Mouse (Mus musculus) spleen, adult 2 months (tissue): Measurements from ENCODE around the gene Ajm1. TPM values are rescaled to one million over a fixed set of nuclear protein-coding genes. Genes with fewer than 3 reads are reported as not detected.

Experiments used
- DNase-seq, 2 experiments: peaks; one replicate each; pipeline versions ENCODE4 v3.0.0 to v3.0.0-alpha.2; 2012 to 2021; ENCODE audit warnings: low spot score in 2 of 2, low read depth in 1 of 2
- H3K27ac ChIP-seq: fragments of 200-500 bp; 2 replicates; pipeline ENCODE4 v1.5.1; 2012; ENCODE audit warnings: low read length, inconsistent platforms; ENCODE audit not compliant: insufficient read depth
- H3K27me3 ChIP-seq: fragments of 200-500 bp; 2 replicates; pipeline ENCODE4 v1.6.1; 2012; ENCODE audit warnings: mild to moderate bottlenecking, moderate library complexity, low read length, inconsistent platforms; ENCODE audit not compliant: control insufficient read depth, insufficient read depth
- H3K36me3 ChIP-seq: fragments of 200-500 bp; 2 replicates; pipeline ENCODE4 v1.6.1; 2012; ENCODE audit warnings: mild to moderate bottlenecking, low read length, inconsistent platforms; ENCODE audit not compliant: control insufficient read depth, insufficient read depth
- H3K4me1 ChIP-seq: fragments of 200-500 bp; 2 replicates; pipeline ENCODE4 v1.6.1; 2011; ENCODE audit warnings: inconsistent platforms; ENCODE audit not compliant: control insufficient read depth, insufficient read depth, insufficient read length
- H3K4me3 ChIP-seq: fragments of 200-500 bp; 2 replicates; pipeline ENCODE4 v1.5.1; 2011; ENCODE audit warnings: mild to moderate bottlenecking, inconsistent platforms; ENCODE audit not compliant: insufficient read depth, insufficient read length; ENCODE audit errors: extremely low read depth
- CTCF ChIP-seq: fragments of 200-500 bp; IDR thresholded peaks from 2 replicates; pipeline ENCODE4 v1.5.1; 2011; ENCODE audit warnings: mild to moderate bottlenecking, inconsistent platforms; ENCODE audit not compliant: insufficient read depth, insufficient read length, insufficient replicate concordance; ENCODE audit errors: extremely low read depth
- POLR2A ChIP-seq: fragments of 200-500 bp; IDR thresholded peaks from 2 replicates; pipeline ENCODE4 v1.6.1; 2011; ENCODE audit warnings: low read depth, low read length, inconsistent platforms
- WGBS: fragments of 180-500 bp; shearing (Covaris S2); methylation state at CpG from one replicate; pipeline ENCODE4 v1.1.7; 2018; 5-methylcytosine and 5-hydroxymethylcytosine counted together
- polyA plus RNA-seq: library from polyadenylated mRNA; depleted of rRNA; stranded (reverse); fragments of >200 nt; gene quantifications from 2 replicates; pipeline ENCODE4 v1.2.3, GENCODE M21; 2012

Ajm1 gene
- polyA plus RNA-seq, 1 experiment: 6.3 TPM

GRCm38 (mm10) chr2:25584152-25584551 lies 2.6 kb upstream of the Ajm1 start:
- no peak for TF ChIP-seq POLR2A
- no peak for TF ChIP-seq CTCF
- Histone ChIP-seq H3K4me1 (peaks cover 13% of the 10 kb centered on the region), H3K36me3 (peaks cover 9% of the 10 kb centered on the region), H3K4me3 (no peak overlapping the region), H3K27ac (no peak overlapping the region), H3K27me3 (peaks cover 7% of the 10 kb centered on the region; the same call in 1 of the 2 replicates)
- 92% methylated on average over 3 of the region's 3 CpGs for WGBS
- no peak for DNase-seq

DNA sequence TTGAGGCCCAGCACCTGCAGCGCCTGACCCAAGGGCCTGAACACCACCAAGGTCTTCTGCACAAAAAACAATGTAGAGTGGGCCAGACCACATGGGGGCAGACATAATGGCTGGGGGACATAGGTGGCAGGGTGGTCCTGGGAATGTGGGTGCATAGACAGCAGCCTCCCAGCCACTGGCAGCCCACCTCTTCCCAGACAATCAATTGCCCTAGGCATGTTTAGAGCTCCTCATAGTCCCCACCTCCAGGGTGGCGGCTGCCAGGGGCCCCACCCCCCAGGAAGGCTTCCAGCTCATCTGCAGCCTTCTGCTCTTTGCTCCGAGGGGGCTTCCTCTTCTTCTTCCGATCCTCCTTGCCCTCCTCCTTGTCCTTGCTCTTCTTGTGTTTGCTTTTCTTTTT lies 2.0 kb upstream of the Ajm1 start:
- TF ChIP-seq POLR2A (no peak), CTCF (no peak)
- 78% methylated on average over 4 of the region's 4 CpGs for WGBS
- DNase-seq: no peak
- Histone ChIP-seq H3K27me3 (peaks cover 13% of the 10 kb centered on the region), H3K4me1 (peaks cover 17% of the 10 kb centered on the region), H3K4me3 (no peak overlapping the region), H3K36me3 (peaks cover 9% of the 10 kb centered on the region), H3K27ac (no peak overlapping the region)

GRCm38 (mm10) chr2:25583120-25583481 lies 1.5 kb upstream of the Ajm1 start:
- Histone ChIP-seq H3K36me3 (peaks cover 9% of the 10 kb centered on the region), H3K27me3 (peaks cover 17% of the 10 kb centered on the region)

DNA sequence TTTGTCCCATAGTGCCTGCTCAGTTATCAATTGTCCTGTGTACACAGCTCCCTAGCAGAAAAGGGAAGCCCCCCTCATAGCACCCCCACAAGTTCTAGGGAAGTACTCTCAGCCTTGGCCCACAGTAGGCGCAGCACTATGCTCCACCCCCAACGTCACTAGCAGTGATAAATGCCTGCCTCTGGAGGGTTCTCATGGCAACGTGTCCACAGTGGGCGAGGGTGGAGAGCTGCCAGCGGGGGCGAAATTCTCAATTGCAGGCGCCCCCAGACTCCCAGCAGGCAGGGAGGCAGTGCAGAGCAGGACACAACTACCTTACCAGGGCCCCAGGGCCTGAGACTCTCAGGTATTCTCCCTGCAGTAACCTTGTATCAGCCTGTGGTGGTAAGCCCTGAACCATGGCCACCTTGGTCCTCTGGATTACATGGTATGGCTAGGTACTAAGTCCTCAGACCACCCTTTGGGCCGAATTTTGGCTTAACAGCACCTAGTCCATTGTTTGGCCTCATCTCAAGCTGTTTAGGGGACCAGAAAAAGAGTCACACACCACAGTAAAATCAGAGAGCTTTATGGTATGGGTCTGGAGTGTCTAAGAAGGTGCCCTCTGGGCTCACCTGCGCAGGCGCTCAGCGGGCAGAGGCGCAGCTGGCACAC lies 1.0 kb upstream of the Ajm1 start:
- DNase-seq: no peak
- Histone ChIP-seq H3K36me3 (peaks cover 9% of the 10 kb centered on the region), H3K4me3 (no peak overlapping the region), H3K27ac (no peak overlapping the region; the same call in 1 of the 2 replicates), H3K4me1 (peaks cover 26% of the 10 kb centered on the region), H3K27me3 (peaks cover 21% of the 10 kb centered on the region)
- TF ChIP-seq CTCF (no peak), POLR2A (no peak)
- 54% methylated on average over 12 of the region's 12 CpGs for WGBS

More at GRCm38 (mm10) chr2:25583120-25583481, 1.5 kb upstream of the Ajm1 start:
- no peak overlapping the region for H3K27ac ChIP-seq
- no peak overlapping the region for H3K4me3 ChIP-seq
- 93% methylated on average over 6 of the region's 6 CpGs for WGBS
- TF ChIP-seq CTCF: no peak
- TF ChIP-seq POLR2A: no peak
- DNase-seq: no peak
- peaks cover 21% of the 10 kb centered on the region for H3K4me1 ChIP-seq

DNA sequence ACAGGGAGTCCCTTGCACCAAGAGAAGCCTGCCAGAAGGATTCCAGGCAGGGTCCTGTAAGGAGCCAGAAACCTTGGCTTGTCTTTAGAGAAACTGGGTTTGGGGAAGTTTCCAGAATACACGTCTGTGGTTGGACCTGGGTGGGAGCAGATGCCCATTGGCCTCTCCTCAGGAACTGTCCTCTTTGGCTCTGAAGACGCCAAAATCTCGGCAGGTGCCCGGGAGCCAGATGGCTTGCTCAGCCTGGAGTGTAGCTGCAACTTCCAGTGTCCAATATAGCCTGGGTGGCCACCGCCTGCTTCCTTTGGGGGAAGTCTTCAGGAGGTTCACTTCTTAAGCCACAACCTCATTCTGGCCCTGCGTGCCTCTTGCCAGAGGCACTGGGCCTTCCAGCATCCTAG lies 344 bp upstream of the Ajm1 start:
- no peak overlapping the region for H3K4me3 ChIP-seq
- 8% methylated on average over 6 of the region's 6 CpGs for WGBS
- peaks cover 25% of the 10 kb centered on the region for H3K27me3 ChIP-seq
- H3K36me3 ChIP-seq: peaks cover 9% of the 10 kb centered on the region
- no peak for TF ChIP-seq POLR2A
- TF ChIP-seq CTCF: no peak
- peaks cover 32% of the 10 kb centered on the region for H3K4me1 ChIP-seq
- DNase-seq: no peak
- peak overlapping the region; percentile 7; the same call in 1 of the 2 replicates for H3K27ac ChIP-seq

GRCm38 (mm10) chr2:25580621-25581101 lies 896 bp downstream of the Ajm1 start:
- Histone ChIP-seq H3K4me3 (no peak overlapping the region), H3K4me1 (peaks cover 34% of the 10 kb centered on the region), H3K36me3 (peaks cover 9% of the 10 kb centered on the region), H3K27me3 (peaks cover 25% of the 10 kb centered on the region), H3K27ac (no peak overlapping the region)
- DNase-seq: no peak
- TF ChIP-seq POLR2A (no peak), CTCF (no peak)
- WGBS: 42% methylated on average over 6 of the region's 6 CpGs

- WGBS: 8% methylated on average over 27 of the region's 27 CpGs
- TF ChIP-seq CTCF: peak; percentile 34; the same call in 1 of the 2 replicates
- TF ChIP-seq POLR2A: no peak
- DNase-seq: peak; percentile 57 to 68
- Histone ChIP-seq H3K36me3 (peaks cover 7% of the 10 kb centered on the region), H3K27ac (no peak overlapping the region), H3K4me3 (no peak overlapping the region), H3K27me3 (peaks cover 25% of the 10 kb centered on the region), H3K4me1 (peaks cover 38% of the 10 kb centered on the region)
Observed at GRCm38 (mm10) chr2:25579737-25580460, 1.7 kb downstream of the Ajm1 start.
